Mouse (Mus musculus) thymus, adult 2 months (tissue): ENCODE results near the gene Rasa4. TPM values are rescaled to one million over a fixed set of nuclear protein-coding genes. Genes with fewer than 3 reads are reported as not detected.

ENCODE experiments used
- DNase-seq: peaks from one replicate; pipeline ENCODE4 v3.0.0; 2021
- H3K27ac ChIP-seq: fragments of 200-500 bp; 2 replicates; pipeline ENCODE4 v1.5.1; 2012; ENCODE audit warnings: low read length, control low read depth; ENCODE audit not compliant: control insufficient read depth, insufficient read depth
- H3K27me3 ChIP-seq: fragments of 200-500 bp; 2 replicates; pipeline ENCODE4 v1.6.1; 2012; ENCODE audit warnings: mild to moderate bottlenecking, low read length, moderate library complexity, mixed read lengths; ENCODE audit not compliant: control insufficient read depth, insufficient read depth
- H3K36me3 ChIP-seq: fragments of 200-500 bp; 2 replicates; pipeline ENCODE4 v1.6.1; 2012; ENCODE audit warnings: mild to moderate bottlenecking, low read length, moderate library complexity; ENCODE audit not compliant: control insufficient read depth, insufficient read depth
- H3K4me1 ChIP-seq: fragments of 200-500 bp; replicated peaks from 2 replicates; pipeline ENCODE4 v1.6.1; 2012; ENCODE audit warnings: low read length; ENCODE audit not compliant: control insufficient read depth, insufficient read depth
- H3K4me3 ChIP-seq: fragments of 200-500 bp; 2 replicates; pipeline ENCODE4 v1.5.1; 2012; ENCODE audit warnings: mild to moderate bottlenecking, low read length, control low read depth, moderate library complexity; ENCODE audit not compliant: control insufficient read depth, insufficient read depth
- CTCF ChIP-seq: fragments of 200-500 bp; IDR thresholded peaks from 2 replicates; pipeline ENCODE4 v1.5.1; 2012; ENCODE audit warnings: mild to moderate bottlenecking, control low read depth, low read length, moderate library complexity, borderline replicate concordance; ENCODE audit not compliant: control insufficient read depth, poor library complexity, insufficient read depth; ENCODE audit errors: extremely low read depth
- POLR2A ChIP-seq: fragments of 200-500 bp; IDR thresholded peaks from 2 replicates; pipeline ENCODE4 v1.6.1; 2012; ENCODE audit warnings: mild to moderate bottlenecking, low read length, control low read depth, moderate library complexity; ENCODE audit not compliant: control insufficient read depth, poor library complexity, insufficient read depth; ENCODE audit errors: extremely low read depth
- WGBS: fragments of 180-500 bp; shearing (Covaris S2); methylation state at CpG from one replicate; pipeline ENCODE4 v1.1.7; 2018; 5-methylcytosine and 5-hydroxymethylcytosine counted together
- polyA plus RNA-seq: library from polyadenylated mRNA; depleted of rRNA; stranded (reverse); fragments of >200 nt; gene quantifications from 2 replicates; pipeline ENCODE4 v1.2.3, GENCODE M21; 2012

The Rasa4 gene
- polyA plus RNA-seq, 1 experiment = 37.5 TPM

DNA sequence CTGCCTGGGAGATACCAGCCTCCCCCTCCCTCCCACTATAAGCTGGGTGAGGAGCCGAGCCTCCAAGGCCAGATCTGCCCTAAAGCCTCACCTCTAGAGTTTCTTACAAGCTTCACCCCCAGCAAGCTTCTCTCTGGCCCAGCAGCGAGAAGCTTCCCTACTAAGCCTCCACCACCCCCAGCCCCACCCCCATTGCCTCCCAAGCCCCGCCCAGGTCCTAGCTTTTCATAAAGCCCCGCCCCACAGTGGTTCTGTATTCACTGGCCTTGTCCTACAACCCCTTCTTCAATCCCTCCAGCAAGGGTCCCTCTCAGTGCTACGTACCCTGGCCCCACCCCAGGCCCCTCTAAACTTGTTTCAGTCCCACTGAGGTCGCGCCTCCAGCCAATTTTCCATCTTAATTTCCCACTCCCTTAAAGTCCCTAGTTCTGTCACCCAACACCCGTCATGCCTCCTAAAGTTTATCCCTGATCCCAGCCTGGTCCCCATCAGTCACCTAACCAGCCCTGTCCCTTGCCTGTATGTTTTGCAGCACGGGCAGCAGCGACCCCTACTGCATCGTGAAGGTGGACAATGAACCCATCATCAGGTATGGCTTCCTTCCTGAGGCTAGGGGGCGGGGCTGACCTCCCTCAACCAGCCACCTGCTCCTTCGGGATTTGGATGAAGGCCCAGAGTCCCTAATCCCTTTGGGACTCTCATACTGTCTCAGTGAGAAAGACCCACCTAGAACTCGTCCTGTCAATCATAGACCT lies 5.3 kb downstream of the Rasa4 start:
- H3K27me3 ChIP-seq = no peaks in the 10 kb centered on the region
- WGBS = 82% methylated on average over 14 of the region's 14 CpGs

DNA sequence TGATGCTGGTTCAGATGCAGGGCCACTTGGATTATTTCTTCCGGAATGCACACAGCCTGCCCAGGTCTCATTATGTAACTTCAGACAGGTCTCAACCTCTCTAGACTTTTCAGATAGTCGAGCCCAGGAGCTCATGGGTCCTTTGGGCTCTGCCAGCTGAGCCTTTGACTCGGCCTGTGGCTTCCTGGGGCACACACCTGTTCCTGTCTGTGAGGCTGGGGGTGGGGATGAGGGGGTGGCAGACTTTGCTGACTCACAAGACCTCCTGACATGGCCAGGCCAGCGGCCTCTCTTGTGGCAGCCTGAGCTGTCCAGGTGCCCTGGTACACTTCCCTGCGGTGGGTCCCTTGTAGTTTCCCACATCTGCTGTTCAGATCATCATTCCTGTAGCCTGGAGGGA lies 8.2 kb downstream of the Rasa4 start:
- WGBS = 12% methylated on average over 5 of the region's 5 CpGs
- no peak overlapping the region for H3K4me3 ChIP-seq
- H3K36me3 ChIP-seq = no peaks in the 10 kb centered on the region
- H3K27me3 ChIP-seq = no peaks in the 10 kb centered on the region
- peaks cover 19% of the 10 kb centered on the region for H3K4me1 ChIP-seq
- H3K27ac ChIP-seq = peak overlapping the region; percentile 56; the same call in 1 of the 2 replicates
- DNase-seq = peak; percentile 48
- no peak for TF ChIP-seq POLR2A
- no peak for TF ChIP-seq CTCF

More for the DNA sequence above, 5.3 kb downstream of the Rasa4 start:
- DNase-seq = no peak
- H3K4me1 ChIP-seq = peaks cover 49% of the 10 kb centered on the region
- no peak overlapping the region for H3K27ac ChIP-seq
- no peaks in the 10 kb centered on the region for H3K36me3 ChIP-seq
- TF ChIP-seq POLR2A = no peak
- H3K4me3 ChIP-seq = no peak overlapping the region

GRCm38 (mm10) chr5:136094249-136095010 lies 10.7 kb downstream of the Rasa4 start:
- H3K4me1 ChIP-seq = peaks cover 25% of the 10 kb centered on the region
- H3K4me3 ChIP-seq = no peak overlapping the region
- H3K27me3 ChIP-seq = no peaks in the 10 kb centered on the region
- no peaks in the 10 kb centered on the region for H3K36me3 ChIP-seq
- 37% methylated on average over 8 of the region's 8 CpGs for WGBS
- DNase-seq = no peak
- no peak overlapping the region for H3K27ac ChIP-seq
- no peak for TF ChIP-seq CTCF
- no peak for TF ChIP-seq POLR2A

DNA sequence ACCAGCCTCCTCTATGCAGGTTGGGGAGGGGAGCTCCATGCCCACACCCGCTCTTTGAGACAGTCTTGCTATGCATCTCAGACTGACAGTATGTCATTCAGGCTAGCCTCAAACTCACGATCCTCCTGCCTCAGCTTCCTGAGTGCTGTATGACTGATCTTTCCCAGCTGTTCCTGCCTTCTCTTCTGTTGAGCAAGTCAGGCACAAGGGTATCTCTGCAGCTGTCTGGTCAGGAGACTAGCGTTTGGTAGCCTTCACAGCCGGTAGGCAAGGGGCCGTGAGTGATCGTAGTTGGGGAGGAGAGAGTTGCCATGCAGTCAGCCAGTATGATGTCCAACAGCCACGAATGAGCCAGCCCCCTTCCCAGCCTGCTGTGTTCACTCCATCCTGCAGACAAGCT lies 11.4 kb downstream of the Rasa4 start:
- Histone ChIP-seq H3K27me3 (no peaks in the 10 kb centered on the region), H3K27ac (no peak overlapping the region), H3K36me3 (no peaks in the 10 kb centered on the region), H3K4me1 (peaks cover 25% of the 10 kb centered on the region), H3K4me3 (no peak overlapping the region)
- no peak for TF ChIP-seq POLR2A
- WGBS = 78% methylated on average over 7 of the region's 7 CpGs
- no peak for DNase-seq

DNA sequence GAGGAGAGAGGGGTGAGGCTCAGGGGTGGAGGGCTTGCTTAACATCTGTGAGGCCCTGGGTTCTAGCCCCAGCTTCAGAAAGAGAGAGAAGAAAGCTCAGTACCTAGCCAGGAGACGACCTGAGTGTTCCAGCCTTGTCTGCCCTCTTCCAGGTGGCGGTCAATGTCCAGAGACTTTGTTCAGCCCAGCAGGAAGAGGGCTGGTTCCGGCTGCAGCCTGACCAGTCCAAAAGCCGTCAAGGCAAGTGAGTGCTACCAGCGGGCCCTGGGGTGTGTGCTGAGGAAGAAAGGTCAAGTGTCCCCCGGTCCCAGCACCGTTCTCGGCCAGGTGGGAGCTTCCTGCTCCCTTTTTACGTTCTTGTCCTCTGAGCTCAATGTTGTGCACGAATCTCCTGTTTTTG lies 14.8 kb downstream of the Rasa4 start:
- no peak for DNase-seq
- Histone ChIP-seq H3K27me3 (no peaks in the 10 kb centered on the region), H3K4me3 (no peak overlapping the region), H3K36me3 (no peaks in the 10 kb centered on the region), H3K4me1 (peaks cover 17% of the 10 kb centered on the region), H3K27ac (no peak overlapping the region)
- WGBS = 96% methylated on average over 10 of the region's 10 CpGs
- no peak for TF ChIP-seq CTCF
- no peak for TF ChIP-seq POLR2A

- 15% methylated on average over 41 of the region's 41 CpGs for WGBS
- Histone ChIP-seq H3K4me3 (peak overlapping the region; percentile 33), H3K36me3 (no peaks in the 10 kb centered on the region), H3K27me3 (no peaks in the 10 kb centered on the region), H3K27ac (no peak overlapping the region), H3K4me1 (peaks cover 17% of the 10 kb centered on the region)
- TF ChIP-seq POLR2A (no peak), CTCF (peak; percentile 97)
- DNase-seq = peak; percentile 68
These were observed 18.5 kb downstream of the Rasa4 start for GRCm38 (mm10) chr5:136102099-136102820.
